Mouse (Mus musculus) cerebellum, adult (tissue): ENCODE data around the gene Irgm1.

Experiments used
- ATAC-seq: cut with Nextera tagmentation; 2 replicates; pipeline ENCODE4 v1.9.2; 2017; ENCODE audit warnings: mild to moderate bottlenecking, moderate library complexity, mixed read lengths; ENCODE audit not compliant: insufficient number of reproducible peaks, low FRiP score, low TSS enrichment

Gene Irgm1

DNA sequence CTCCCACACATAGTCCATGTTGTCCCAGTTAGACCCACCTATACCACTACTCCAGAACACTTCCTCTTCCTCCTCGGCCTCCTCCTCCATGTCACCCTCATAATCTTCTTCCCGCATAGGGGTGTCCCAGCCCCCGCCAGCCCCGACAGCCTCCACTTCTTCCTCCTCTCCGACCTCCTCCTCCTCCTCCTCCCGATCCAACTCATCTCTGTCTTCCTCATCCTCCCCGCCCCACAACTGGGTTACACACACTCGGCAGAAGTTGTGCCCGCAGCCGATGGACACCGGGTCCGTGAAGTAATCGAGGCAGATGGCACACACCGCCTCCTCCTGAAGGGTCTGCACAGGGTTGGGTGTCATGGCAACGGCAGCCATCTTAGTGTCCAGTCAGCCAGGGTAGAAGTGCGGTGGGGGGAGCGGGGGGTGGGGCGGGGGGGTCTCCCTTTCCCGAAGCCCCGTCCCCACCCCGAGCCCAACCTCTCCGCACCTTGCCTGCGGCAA, 55.2 kb downstream of the Irgm1 start:
- ATAC-seq: no peak

DNA sequence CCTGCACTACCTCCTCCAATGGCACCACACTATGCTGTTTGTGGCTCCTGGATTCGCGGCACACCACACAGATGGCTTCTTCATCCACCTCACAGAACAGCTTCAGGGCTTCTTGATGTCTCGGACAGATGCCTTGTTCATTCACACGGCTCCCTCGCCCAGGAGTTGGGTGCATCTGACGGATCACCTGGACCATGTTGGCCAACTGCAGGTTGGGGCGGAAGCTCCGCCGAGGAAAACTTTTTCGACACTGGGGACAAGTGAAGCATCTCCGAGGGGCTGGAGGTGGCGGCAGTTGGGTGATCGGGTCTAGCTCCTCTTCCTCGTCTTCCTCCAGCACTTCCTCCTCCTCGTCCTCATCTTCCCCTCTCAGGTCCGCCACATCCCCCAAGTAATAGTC, 55.6 kb downstream of the Irgm1 start:
- no peak for ATAC-seq

DNA sequence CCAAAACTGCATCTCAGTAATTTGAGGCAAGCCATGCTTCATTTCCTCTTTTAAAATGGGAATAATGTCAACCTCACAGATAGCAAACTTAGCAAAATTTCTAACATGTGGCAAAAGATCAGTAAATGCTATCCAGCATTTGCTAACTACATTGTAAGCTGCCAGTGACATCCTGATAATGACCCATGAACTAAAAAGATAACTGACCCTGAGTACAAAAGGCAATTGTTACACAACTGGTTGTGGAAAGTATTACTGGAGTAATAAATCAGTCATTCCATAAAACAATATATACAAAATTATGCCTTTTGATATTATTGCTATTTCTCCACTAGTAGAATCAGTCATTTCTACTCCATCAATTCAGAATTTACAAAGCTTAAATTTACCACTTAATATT, 57.7 kb downstream of the Irgm1 start:
- ATAC-seq: no peak
